In genomic region chr6:136645754-136646153, GRCm38 (mm10) we compare ENCODE assay signal across 12 mouse cellular contexts. TPM values are rescaled to one million over a fixed set of nuclear protein-coding genes. Genes with fewer than 3 reads are reported as not detected.
DNase-seq lines count a peak whose midpoint lies in the region; ATAC-seq and TF ChIP-seq lines count a peak whose summit lies in the region.
"Had no signal": no experiment of that assay in that cellular context is flagged by ENCODE, and none has a peak within 500 bp of the region (broad histone marks: within the 10 kb centered on the region; RNA-seq: fewer than 3 reads in every experiment).

No protein-coding gene starts in this region.

- peaks cover 3% of the 10 kb centered on the region; the same call in 1 of the 2 replicates for H3K9me3 ChIP-seq in liver, embryonic 14.5 days (ENCODE audit: control insufficient read depth, low read length)
- H3K9me3 ChIP-seq in hindbrain, postnatal 0 days (ENCODE audit: low read length): no peaks in the 10 kb centered on the region
- H3K9me3 ChIP-seq: heart, embryonic 15.5 days; lung, embryonic 15.5 days had no signal

- no peak overlapping the region for H3K4me2 ChIP-seq in liver, embryonic 14.5 days (ENCODE audit: low read depth)
- H3K4me2 ChIP-seq in hindbrain, postnatal 0 days (ENCODE audit: low read depth, low read length): no peak overlapping the region
- no peak overlapping the region for H3K4me2 ChIP-seq in myocyte (ENCODE audit: low read depth)
- H3K4me2 ChIP-seq: embryonic facial prominence, embryonic 12.5 days; heart, embryonic 15.5 days; lung, embryonic 15.5 days had no signal

- no peak overlapping the region for H3K9ac ChIP-seq in liver, embryonic 14.5 days (replicated peaks)
- no peak overlapping the region for H3K9ac ChIP-seq in hindbrain, postnatal 0 days (replicated peaks; ENCODE audit: low read length)
- H3K9ac ChIP-seq: embryonic facial prominence, embryonic 12.5 days; heart, embryonic 15.5 days; lung, embryonic 15.5 days had no signal

- H3ac ChIP-seq in myocyte (ENCODE audit: control insufficient read depth, insufficient read length): no peak overlapping the region

- H3K4me3 ChIP-seq in liver, embryonic 14.5 days (ENCODE audit: insufficient read depth in 1 of 2, low read depth in 2 of 2, low read length in 2 of 2): no peak overlapping the region
- no peak overlapping the region for H3K4me3 ChIP-seq in hindbrain, postnatal 0 days (ENCODE audit: low read length)
- H3K4me3 ChIP-seq in myocyte: no peak overlapping the region
- H3K4me3 ChIP-seq: embryonic facial prominence, embryonic 12.5 days; heart, embryonic 15.5 days; lung, embryonic 15.5 days had no signal

- H3K79me2 ChIP-seq in myocyte (ENCODE audit: control insufficient read depth, insufficient read depth): no peaks in the 10 kb centered on the region

- no peak for DNase-seq in liver, embryonic 14.5 days (ENCODE audit: low read depth in 3 of 3, low spot score in 3 of 3)
- DNase-seq in liver (no peak), MEL-GATA-1-ER (ENCODE audit: extremely low read depth, low read depth) (peak; percentile 26)
- DNase-seq in hindbrain, postnatal 0 days (ENCODE audit: low spot score): no peak
- no peak for DNase-seq in frontal cortex, adult 2 months (ENCODE audit: extremely low spot score in 1 of 2, low spot score in 1 of 2)
- DNase-seq in heart, postnatal 4 days: no peak
- DNase-seq: thymus, adult 18-20 months had no signal

- no peak overlapping the region for H3K27ac ChIP-seq in liver, embryonic 14.5 days
- no peak overlapping the region for H3K27ac ChIP-seq in hindbrain, postnatal 0 days
- H3K27ac ChIP-seq: embryonic facial prominence, embryonic 12.5 days; heart, embryonic 15.5 days; lung, embryonic 15.5 days had no signal

- H3K4me1 ChIP-seq in liver, embryonic 14.5 days (replicated peaks; ENCODE audit: control insufficient read depth in 2 of 2, insufficient read depth in 2 of 2, low read length in 1 of 2): peaks cover 0 to 5% of the 10 kb centered on the region in 2 experiments; a peak in 1 of 4 replicates
- no peaks in the 10 kb centered on the region; the same call in 1 of the 2 replicates for H3K4me1 ChIP-seq in hindbrain, postnatal 0 days (ENCODE audit: insufficient read depth, low read length)
- H3K4me1 ChIP-seq: heart, embryonic 15.5 days; lung, embryonic 15.5 days had no signal

- 41% methylated on average over 9 of the region's 9 CpGs for WGBS in liver, embryonic 14.5 days (ENCODE audit: insufficient replicate concordance)
- 53% methylated on average over 9 of the region's 9 CpGs for WGBS in hindbrain, postnatal 0 days

- H3K36me3 ChIP-seq in liver, embryonic 14.5 days (replicated peaks; ENCODE audit: control insufficient read depth, insufficient read depth, low read depth): no peaks in the 10 kb centered on the region
- no peaks in the 10 kb centered on the region for H3K36me3 ChIP-seq in hindbrain, postnatal 0 days (ENCODE audit: insufficient read depth, low read length)
- no peaks in the 10 kb centered on the region for H3K36me3 ChIP-seq in myocyte (ENCODE audit: control insufficient read depth, insufficient read depth)
- H3K36me3 ChIP-seq: embryonic facial prominence, embryonic 12.5 days; heart, embryonic 15.5 days; lung, embryonic 15.5 days had no signal

- TF ChIP-seq EP300 in liver, embryonic 14.5 days (IDR thresholded peaks at IDR 0.05; ENCODE audit: low read depth): no peak

- no peak for TF ChIP-seq CTCF in liver, embryonic 14.5 days (IDR thresholded peaks at IDR 0.05; ENCODE audit: low read depth)
- no peak for TF ChIP-seq CTCF in hindbrain, postnatal 0 days (IDR thresholded peaks at IDR 0.05; ENCODE audit: low read depth)

- no peaks in the 10 kb centered on the region for H3K27me3 ChIP-seq in liver, embryonic 14.5 days (ENCODE audit: control insufficient read depth, insufficient read depth, low read length)
- H3K27me3 ChIP-seq in hindbrain, postnatal 0 days (ENCODE audit: insufficient read depth, low read length): no peaks in the 10 kb centered on the region
- no peaks in the 10 kb centered on the region for H3K27me3 ChIP-seq in myocyte (ENCODE audit: control insufficient read depth, insufficient read depth, insufficient read length)
- H3K27me3 ChIP-seq: embryonic facial prominence, embryonic 12.5 days; heart, embryonic 15.5 days; lung, embryonic 15.5 days had no signal

- ATAC-seq in liver, embryonic 14.5 days (ENCODE audit: insufficient read depth): 0 out of 2 replicates have a peak, but pooled peaks have one; percentile 26
- 0 out of 2 replicates have a peak, but pooled peaks have one; percentile 12 for ATAC-seq in hindbrain, postnatal 0 days
- ATAC-seq: intestine, postnatal 0 days had no signal

- TF ChIP-seq POLR2A in myocyte (IDR thresholded peaks at IDR 0.05; ENCODE audit: insufficient read length, low read depth): no peak

TF ChIP-seq in myocyte, 11 proteins besides CTCF, POLR2A, EP300 and RAD21:
- TF ChIP-seq CEBPB (IDR thresholded peaks at IDR 0.05; ENCODE audit: insufficient read depth, poor library complexity, severe bottlenecking): peak; percentile 67
- no peak for TF ChIP-seq MYOD1 (IDR thresholded peaks at IDR 0.05; ENCODE audit: control insufficient read depth in 1 of 3, insufficient read length in 2 of 3, low read depth in 2 of 3)
- no peak for TF ChIP-seq E2F4 (IDR thresholded peaks at IDR 0.05; ENCODE audit: insufficient read depth)
- no peak for TF ChIP-seq SRF (IDR thresholded peaks at IDR 0.05; ENCODE audit: control insufficient read depth, insufficient read length, low read depth)

RNA-seq across cellular contexts. Expression of gene Plbd1, which starts 16.0 kb away (rescaled TPM):
- polyA plus RNA-seq in liver, embryonic 14.5 days (2012; rRNA removed): 2.5 and 3.9 TPM in 2 replicates
- 5.9 and 7.6 TPM in 2 replicates for polyA plus RNA-seq in liver, embryonic 14.5 days (2014; fragmentation: Nextera tagmentation; extraction: Ambion mirVana)
- total RNA-seq in hindbrain, postnatal 0 days (2014; rRNA removed): 0.32 TPM in 1 of 2 replicates, not detected in the other
- polyA plus RNA-seq in hindbrain, postnatal 0 days (2015; fragmentation: Nextera tagmentation; extraction: Ambion mirVana): 1.3 and 1.4 TPM in 2 replicates
- 0.02 TPM for polyA plus RNA-seq in myocyte (2012; fragmentation: generic; extraction: Trizol)
- polyA plus RNA-seq in frontal cortex, adult 2 months (2012; rRNA removed): 0.34 TPM in 2 replicates
- total RNA-seq in heart, postnatal 4 days (2021): 10 to 100 TPM; 20.7 to 23.6 TPM
